Mouse (Mus musculus) forebrain, embryonic 15.5 days (tissue): ENCODE measurements around the gene Fthl17a. TPM values are rescaled to one million over a fixed set of nuclear protein-coding genes. Genes with fewer than 3 reads are reported as not detected.

Source experiments
- ATAC-seq: fragments of 200-750 bp; cut with Nextera tagmentation; replicated peaks from 2 replicates; pipeline ENCODE4 v1.8.0; 2017; ENCODE audit warnings: mild to moderate bottlenecking, moderate TSS enrichment, moderate library complexity
- H3K27ac ChIP-seq: fragments of 300-500 bp; sonication (generic); replicated peaks from 2 replicates; pipeline ENCODE4 v1.5.1; 2015; ENCODE audit warnings: mild to moderate bottlenecking, inconsistent platforms
- H3K27me3 ChIP-seq: fragments of 300-500 bp; sonication (generic); 2 replicates; pipeline ENCODE4 v1.6.1; 2015; ENCODE audit warnings: inconsistent platforms
- H3K36me3 ChIP-seq: fragments of 300-500 bp; sonication (generic); 2 replicates; pipeline ENCODE4 v1.6.1; 2015; ENCODE audit warnings: mild to moderate bottlenecking, inconsistent platforms
- H3K4me1 ChIP-seq: fragments of 300-500 bp; sonication (generic); 2 replicates; pipeline ENCODE4 v1.6.1; 2015; ENCODE audit warnings: inconsistent platforms
- H3K4me2 ChIP-seq: fragments of 300-500 bp; sonication (generic); replicated peaks from 2 replicates; pipeline ENCODE4 v1.6.1; 2015; ENCODE audit warnings: mild to moderate bottlenecking, inconsistent platforms
- H3K4me3 ChIP-seq: fragments of 300-500 bp; sonication (generic); 2 replicates; pipeline ENCODE4 v1.5.1; 2015; ENCODE audit warnings: mild to moderate bottlenecking, inconsistent platforms
- H3K9ac ChIP-seq: fragments of 300-500 bp; sonication (generic); replicated peaks from 2 replicates; pipeline ENCODE4 v1.6.1; 2015; ENCODE audit warnings: mild to moderate bottlenecking, inconsistent platforms
- H3K9me3 ChIP-seq: fragments of 300-500 bp; sonication (generic); 2 replicates; pipeline ENCODE4 v1.6.1; 2016; ENCODE audit warnings: inconsistent platforms
- WGBS: fragments of 180-500 bp; shearing (Covaris S2); methylation state at CpG from one replicate; pipeline ENCODE4 v1.1.7; 2015; ENCODE audit warnings: mixed read lengths; 5-methylcytosine and 5-hydroxymethylcytosine counted together
- polyA plus RNA-seq: library from polyadenylated mRNA; unstranded; fragments of >200 nt; fragmentation: Nextera tagmentation; extraction: Ambion mirVana; gene quantifications from 2 replicates; pipeline ENCODE4 v1.2.1, GENCODE M21; 2015

The Fthl17a gene
- polyA plus RNA-seq, result not detected in 2 replicates

- no peak within 1 kb of the TSS for H3K9ac ChIP-seq
- H3K4me2 ChIP-seq, result no peak within 1 kb of the TSS
- no peaks in the 10 kb centered on the region for H3K9me3 ChIP-seq
- no peaks in the 10 kb centered on the region for H3K36me3 ChIP-seq
- no peak within 1 kb of the TSS for H3K27ac ChIP-seq
- H3K4me1 ChIP-seq, result no peaks in the 10 kb centered on the region
- H3K27me3 ChIP-seq, result no peaks in the 10 kb centered on the region
- 76% methylated on average over 2 of the region's 2 CpGs for WGBS
- no peak within 1 kb of the TSS for H3K4me3 ChIP-seq
- no peak for ATAC-seq
These were observed at the start of gene Fthl17a for GRCm38 (mm10) chrX:85249379-85249778. TSS of gene Fthl17a (plus strand) at chrX:85249679.

GRCm38 (mm10) chrX:85207001-85207400, 42.5 kb upstream of the Fthl17a start:
- no peak overlapping the region for H3K9ac ChIP-seq
- no peak overlapping the region for H3K4me3 ChIP-seq
- H3K4me2 ChIP-seq, result no peak overlapping the region
- H3K27me3 ChIP-seq, result no peaks in the 10 kb centered on the region
- H3K4me1 ChIP-seq, result no peaks in the 10 kb centered on the region
- WGBS, result 87% methylated on average over 2 of the region's 2 CpGs
- no peaks in the 10 kb centered on the region for H3K36me3 ChIP-seq
- no peak overlapping the region for H3K27ac ChIP-seq
- ATAC-seq, result no peak
- no peaks in the 10 kb centered on the region for H3K9me3 ChIP-seq

GRCm38 (mm10) chrX:85226883-85227282, 22.6 kb upstream of the Fthl17a start:
- Histone ChIP-seq H3K4me1 (no peaks in the 10 kb centered on the region), H3K36me3 (no peaks in the 10 kb centered on the region), H3K9me3 (no peaks in the 10 kb centered on the region), H3K27me3 (no peaks in the 10 kb centered on the region), H3K4me3 (no peak overlapping the region), H3K27ac (no peak overlapping the region), H3K9ac (no peak overlapping the region), H3K4me2 (no peak overlapping the region)
- ATAC-seq, result no peak

- 53% methylated on average over 8 of the region's 8 CpGs for WGBS
- no peaks in the 10 kb centered on the region for H3K36me3 ChIP-seq
- H3K27me3 ChIP-seq, result no peaks in the 10 kb centered on the region
These were observed 22.3 kb downstream of the Fthl17a start for GRCm38 (mm10) chrX:85271821-85272220.

GRCm38 (mm10) chrX:85272296-85272695, 22.8 kb downstream of the Fthl17a start:
- Histone ChIP-seq H3K9ac (no peak overlapping the region), H3K9me3 (no peaks in the 10 kb centered on the region), H3K27ac (no peak overlapping the region), H3K4me1 (no peaks in the 10 kb centered on the region), H3K4me2 (no peak overlapping the region), H3K4me3 (no peak overlapping the region), H3K36me3 (no peaks in the 10 kb centered on the region), H3K27me3 (no peaks in the 10 kb centered on the region)
- 57% methylated on average over 6 of the region's 6 CpGs for WGBS
- no peak for ATAC-seq

More at GRCm38 (mm10) chrX:85271821-85272220, 22.3 kb downstream of the Fthl17a start:
- H3K9me3 ChIP-seq, result no peaks in the 10 kb centered on the region
- H3K9ac ChIP-seq, result no peak overlapping the region
- H3K4me1 ChIP-seq, result no peaks in the 10 kb centered on the region
- H3K27ac ChIP-seq, result no peak overlapping the region
- no peak overlapping the region for H3K4me3 ChIP-seq
- H3K4me2 ChIP-seq, result no peak overlapping the region
- ATAC-seq, result no peak

GRCm38 (mm10) chrX:85289846-85290245, 40.4 kb downstream of the Fthl17a start:
- Histone ChIP-seq H3K9ac (no peak overlapping the region), H3K27me3 (no peaks in the 10 kb centered on the region), H3K9me3 (no peaks in the 10 kb centered on the region), H3K4me2 (no peak overlapping the region), H3K4me3 (no peak overlapping the region), H3K27ac (no peak overlapping the region), H3K4me1 (no peaks in the 10 kb centered on the region), H3K36me3 (no peaks in the 10 kb centered on the region)
- ATAC-seq, result no peak
- WGBS, result 85% methylated on average over 1 of the region's 1 CpGs

- ATAC-seq, result no peak
- Histone ChIP-seq H3K27me3 (no peaks in the 10 kb centered on the region), H3K36me3 (no peaks in the 10 kb centered on the region), H3K9me3 (no peaks in the 10 kb centered on the region), H3K4me1 (no peaks in the 10 kb centered on the region), H3K9ac (no peak overlapping the region), H3K4me3 (no peak overlapping the region), H3K27ac (no peak overlapping the region), H3K4me2 (no peak overlapping the region)
- WGBS, result 83% methylated on average over 5 of the region's 5 CpGs
These were observed 43.3 kb downstream of the Fthl17a start for GRCm38 (mm10) chrX:85292781-85293180.

GRCm38 (mm10) chrX:85294001-85294400, 44.5 kb downstream of the Fthl17a start:
- no peak for ATAC-seq
- Histone ChIP-seq H3K9ac (no peak overlapping the region), H3K4me3 (no peak overlapping the region), H3K27ac (no peak overlapping the region), H3K36me3 (no peaks in the 10 kb centered on the region), H3K4me2 (no peak overlapping the region), H3K27me3 (no peaks in the 10 kb centered on the region), H3K4me1 (no peaks in the 10 kb centered on the region), H3K9me3 (no peaks in the 10 kb centered on the region)
- 50% methylated on average over 3 of the region's 3 CpGs for WGBS

GRCm38 (mm10) chrX:85304674-85305073, 55.2 kb downstream of the Fthl17a start:
- no peaks in the 10 kb centered on the region for H3K36me3 ChIP-seq
- H3K9ac ChIP-seq, result no peak overlapping the region
- no peaks in the 10 kb centered on the region for H3K9me3 ChIP-seq
- H3K4me3 ChIP-seq, result no peak overlapping the region
- H3K4me2 ChIP-seq, result no peak overlapping the region
- no peak for ATAC-seq
- H3K27me3 ChIP-seq, result no peaks in the 10 kb centered on the region
- H3K4me1 ChIP-seq, result no peaks in the 10 kb centered on the region
- 85% methylated on average over 4 of the region's 4 CpGs for WGBS
- no peak overlapping the region for H3K27ac ChIP-seq

GRCm38 (mm10) chrX:85318576-85318975, 69.1 kb downstream of the Fthl17a start:
- H3K9ac ChIP-seq, result no peak overlapping the region
- no peaks in the 10 kb centered on the region for H3K4me1 ChIP-seq
- H3K27me3 ChIP-seq, result no peaks in the 10 kb centered on the region
- ATAC-seq, result 0 out of 2 replicates have a peak, but pooled peaks have one; percentile 11
- no peak overlapping the region for H3K4me3 ChIP-seq
- 63% methylated on average over 4 of the region's 4 CpGs for WGBS
- H3K36me3 ChIP-seq, result no peaks in the 10 kb centered on the region
- H3K9me3 ChIP-seq, result no peaks in the 10 kb centered on the region
- no peak overlapping the region for H3K4me2 ChIP-seq
- no peak overlapping the region for H3K27ac ChIP-seq

GRCm38 (mm10) chrX:85319193-85319592, 69.7 kb downstream of the Fthl17a start:
- Histone ChIP-seq H3K27me3 (no peaks in the 10 kb centered on the region), H3K36me3 (no peaks in the 10 kb centered on the region), H3K27ac (no peak overlapping the region), H3K4me3 (no peak overlapping the region), H3K9me3 (no peaks in the 10 kb centered on the region), H3K4me2 (no peak overlapping the region), H3K9ac (no peak overlapping the region), H3K4me1 (no peaks in the 10 kb centered on the region)
- 33% methylated on average over 1 of the region's 1 CpGs for WGBS
- ATAC-seq, result 0 out of 2 replicates have a peak, but pooled peaks have one; percentile 57
